Comparison of ENCODE assay signal across 14 mouse cellular contexts in genomic region chr8:111509278-111509677, GRCm38 (mm10). TPM values are rescaled to one million over a fixed set of nuclear protein-coding genes. Genes with fewer than 3 reads are reported as not detected.
DNase-seq lines count a peak whose midpoint lies in the region; ATAC-seq and TF ChIP-seq lines count a peak whose summit lies in the region.
"Had no signal": no experiment of that assay in that cellular context is flagged by ENCODE, and none has a peak within 500 bp of the region (broad histone marks: within the 10 kb centered on the region; RNA-seq: fewer than 3 reads in every experiment).

No protein-coding gene starts in this region.

- no peaks in the 10 kb centered on the region for H3K27me3 ChIP-seq in erythroblast, embryonic 14.5 days (ENCODE audit: control insufficient read depth)
- no peaks in the 10 kb centered on the region for H3K27me3 ChIP-seq in heart, postnatal 0 days (ENCODE audit: control insufficient read depth, insufficient read depth, low read length)
- H3K27me3 ChIP-seq in lung, embryonic 15.5 days = no peaks in the 10 kb centered on the region
- H3K27me3 ChIP-seq: forebrain, embryonic 13.5 days; hindbrain, embryonic 13.5 days had no signal

- H3K4me3 ChIP-seq in erythroblast, embryonic 14.5 days (replicated peaks) = peak overlapping the region; percentile 55
- peak overlapping the region; percentile 40 for H3K4me3 ChIP-seq in brown adipose tissue, adult 24 weeks (ENCODE audit: insufficient read depth, low read depth, low read length)
- H3K4me3 ChIP-seq in heart, postnatal 0 days (ENCODE audit: low read depth, low read length) = no peak overlapping the region
- H3K4me3 ChIP-seq in lung, embryonic 15.5 days = no peak overlapping the region
- H3K4me3 ChIP-seq: forebrain, embryonic 13.5 days; hindbrain, embryonic 13.5 days had no signal

- H3K9me3 ChIP-seq in erythroblast, embryonic 14.5 days (ENCODE audit: control insufficient read depth, low read length) = no peaks in the 10 kb centered on the region
- no peaks in the 10 kb centered on the region for H3K9me3 ChIP-seq in heart, postnatal 0 days (replicated peaks; ENCODE audit: control insufficient read depth, low read length)
- H3K9me3 ChIP-seq in lung, embryonic 15.5 days = no peaks in the 10 kb centered on the region
- H3K9me3 ChIP-seq: forebrain, embryonic 13.5 days; hindbrain, embryonic 13.5 days had no signal

- 43% methylated on average over 11 of the region's 11 CpGs for WGBS in heart, postnatal 0 days
- 60% methylated on average over 11 of the region's 11 CpGs for WGBS in lung, embryonic 15.5 days

- DNase-seq in heart, postnatal 0 days (ENCODE audit: low spot score) = peak; percentile 46
- no peak for DNase-seq in retina, embryonic 14.5 days (ENCODE audit: low spot score)
- no peak for DNase-seq in left cerebral cortex, adult 11 months (ENCODE audit: low spot score)
- DNase-seq in layer of hippocampus, adult 11-12 months (ENCODE audit: low spot score) = no peak
- DNase-seq: adrenal gland, postnatal 36 days; cerebellum, adult 9-10 months; gastrocnemius, postnatal 14 days; kidney, adult 9 months had no signal

- H3K4me2 ChIP-seq in heart, postnatal 0 days (ENCODE audit: low read depth, low read length) = no peak overlapping the region
- H3K4me2 ChIP-seq in lung, embryonic 15.5 days = no peak overlapping the region
- H3K4me2 ChIP-seq: forebrain, embryonic 13.5 days; hindbrain, embryonic 13.5 days had no signal

- peaks cover 6% of the 10 kb centered on the region for H3K36me3 ChIP-seq in erythroblast, embryonic 14.5 days (ENCODE audit: control insufficient read depth)
- peaks cover 1% of the 10 kb centered on the region; the same call in 1 of the 2 replicates for H3K36me3 ChIP-seq in heart, postnatal 0 days (replicated peaks; ENCODE audit: control insufficient read depth, insufficient read depth, low read length)
- H3K36me3 ChIP-seq in lung, embryonic 15.5 days = no peaks in the 10 kb centered on the region

- TF ChIP-seq CTCF in heart, postnatal 0 days (IDR thresholded peaks at IDR 0.05; ENCODE audit: low read depth) = no peak

- no peak for TF ChIP-seq EP300 in heart, postnatal 0 days (IDR thresholded peaks at IDR 0.05; ENCODE audit: low read depth)

- peak overlapping the region; percentile 63; the same call in 1 of the 2 replicates for H3K27ac ChIP-seq in brown adipose tissue, adult 24 weeks (replicated peaks; ENCODE audit: low read depth, low read length)
- H3K27ac ChIP-seq in heart, postnatal 0 days (ENCODE audit: low read depth) = peak overlapping the region; percentile 79
- peak overlapping the region; percentile 0; the same call in 1 of the 2 replicates for H3K27ac ChIP-seq in lung, embryonic 15.5 days
- H3K27ac ChIP-seq: forebrain, embryonic 13.5 days had no signal

- H3K4me1 ChIP-seq in erythroblast, embryonic 14.5 days (ENCODE audit: control insufficient read depth) = peaks cover 51% of the 10 kb centered on the region
- H3K4me1 ChIP-seq in brown adipose tissue, adult 24 weeks (ENCODE audit: control insufficient read depth, insufficient read depth, insufficient read length, low read length) = peaks cover 6% of the 10 kb centered on the region; the same call in 1 of the 2 replicates
- peaks cover 19% of the 10 kb centered on the region for H3K4me1 ChIP-seq in heart, postnatal 0 days (ENCODE audit: control insufficient read depth, insufficient read depth)
- 0 out of 2 replicates have a peak, but pooled peaks cover 5% of the 10 kb centered on the region for H3K4me1 ChIP-seq in lung, embryonic 15.5 days

- ATAC-seq in erythroblast, adult 5-6 weeks (replicated peaks; ENCODE audit: low FRiP score, poor library complexity, severe bottlenecking) = no peak
- peak; percentile 16; the same call in 1 of the 2 replicates for ATAC-seq in heart, postnatal 0 days (ENCODE audit: insufficient read depth, low read depth)
- no peak for ATAC-seq in lung, embryonic 15.5 days (ENCODE audit: borderline replicate concordance, extremely low read depth, low FRiP score, low TSS enrichment)
- ATAC-seq: forebrain, embryonic 13.5 days had no signal

- H3K9ac ChIP-seq in heart, postnatal 0 days (replicated peaks; ENCODE audit: low read depth, low read length) = no peak overlapping the region
- H3K9ac ChIP-seq in lung, embryonic 15.5 days = no peak overlapping the region
- H3K9ac ChIP-seq: forebrain, embryonic 13.5 days; hindbrain, embryonic 13.5 days had no signal

RNA-seq across cellular contexts. Expression of gene Wdr59, which starts 12.6 kb away (rescaled TPM):
- 0.08 and 0.12 TPM in 2 replicates for polyA plus RNA-seq in erythroblast, embryonic 14.5 days (2012)
- 1.7 and 3.1 TPM in 2 replicates for total RNA-seq in erythroblast, adult 5-6 weeks (2015; ENCODE audit: low replicate concordance)
- total RNA-seq in erythroblast, adult 5-6 weeks (2017; ENCODE audit: low replicate concordance) = 2.0 and 3.3 TPM in 2 replicates
- polyA plus RNA-seq in brown adipose tissue, adult 24 weeks (2012; ENCODE audit: insufficient read depth, insufficient read length, missing spikeins) = 4.5 and 4.6 TPM in 2 replicates
- total RNA-seq in heart, postnatal 0 days (2014; rRNA removed; ENCODE audit: low replicate concordance) = 3.2 and 6.5 TPM in 2 replicates
- 2.3 and 2.4 TPM in 2 replicates for polyA plus RNA-seq in heart, postnatal 0 days (2015; fragmentation: Nextera tagmentation; extraction: Ambion mirVana)
- 5.3 and 6.0 TPM in 2 replicates for polyA plus RNA-seq in lung, embryonic 15.5 days (2015; fragmentation: Nextera tagmentation; extraction: Ambion mirVana)

RNA-seq across cellular contexts. Expression of gene Znrf1, which starts 26.6 kb away (rescaled TPM):
- polyA plus RNA-seq in erythroblast, embryonic 14.5 days (2012) = 0.85 and 1.6 TPM in 2 replicates
- 5.8 and 35.1 TPM in 2 replicates for total RNA-seq in erythroblast, adult 5-6 weeks (2015; ENCODE audit: low replicate concordance)
- total RNA-seq in erythroblast, adult 5-6 weeks (2017; ENCODE audit: low replicate concordance) = 7.1 and 14.6 TPM in 2 replicates
- 17.6 and 24.9 TPM in 2 replicates for polyA plus RNA-seq in brown adipose tissue, adult 24 weeks (2012; ENCODE audit: insufficient read depth, insufficient read length, missing spikeins)
- 52.1 and 69.1 TPM in 2 replicates for total RNA-seq in heart, postnatal 0 days (2014; rRNA removed; ENCODE audit: low replicate concordance)
- polyA plus RNA-seq in heart, postnatal 0 days (2015; fragmentation: Nextera tagmentation; extraction: Ambion mirVana) = 13.9 and 15.1 TPM in 2 replicates
- 31.5 and 35.2 TPM in 2 replicates for polyA plus RNA-seq in lung, embryonic 15.5 days (2015; fragmentation: Nextera tagmentation; extraction: Ambion mirVana)

Comparison
In these comparisons a context has a peak if more than half of its experiments do, and no peak if none do; other contexts are left out.
1. H3K4me3 ChIP-seq: peak in erythroblast, embryonic 14.5 days (single experiment) and brown adipose tissue, adult 24 weeks (single experiment); none in heart, postnatal 0 days (single experiment) and lung, embryonic 15.5 days (single experiment).
2. H3K27ac ChIP-seq: peak in every context shown above with its lines; median percentile 79 in heart, postnatal 0 days; 63 in brown adipose tissue, adult 24 weeks; 0 in lung, embryonic 15.5 days.